Mouse (Mus musculus): ENCODE data around the gene Trim80.
A peak's percentile ranks its signal among the peaks of the same experiment; 100 is the strongest.
"Not testable (repeated sequence)": the region's sequence is repeated elsewhere in the genome, so short reads cannot be mapped to it uniquely, and the experiment has no call there.

Gene Trim80

DNA sequence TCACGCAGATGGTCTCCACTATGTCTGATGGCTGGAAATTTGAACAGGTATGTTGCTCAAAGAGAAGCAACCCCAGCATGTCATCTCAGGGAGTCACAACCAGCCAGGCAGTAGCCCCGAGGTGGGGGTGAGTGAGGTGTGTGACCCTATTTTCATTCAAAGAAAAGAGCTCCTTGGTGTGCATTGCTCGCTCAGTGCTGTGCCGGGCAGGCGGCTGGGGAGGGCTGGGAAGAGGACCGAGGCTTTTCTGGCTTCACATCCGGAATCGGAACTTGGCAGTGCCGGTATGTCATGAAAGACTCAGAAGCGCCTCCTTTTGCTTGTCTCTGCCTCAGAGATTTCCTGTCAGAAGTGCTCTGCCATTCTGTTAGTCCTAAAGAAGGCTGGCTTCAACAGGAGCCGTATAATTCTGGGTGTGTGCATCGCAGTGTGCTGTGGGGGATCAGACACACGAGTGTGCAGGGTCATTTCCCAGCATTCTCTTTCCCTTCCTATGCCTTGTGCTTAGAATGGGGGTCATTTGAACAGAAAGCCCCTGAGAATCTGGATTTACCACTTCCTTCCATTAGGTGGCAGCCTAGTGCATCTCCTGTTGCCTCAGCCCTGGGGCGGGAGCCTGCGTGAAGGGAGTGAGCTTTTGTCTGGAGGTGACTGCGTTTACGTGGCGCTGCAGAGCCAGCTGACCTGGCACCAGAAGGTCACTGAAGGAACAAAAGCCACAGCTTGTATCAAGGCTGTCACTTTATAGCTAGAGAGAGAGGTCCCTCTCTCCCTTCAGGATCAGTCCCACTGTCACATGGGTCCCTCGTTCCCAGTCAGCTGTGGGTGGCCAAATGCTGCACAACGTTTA is 12.6 kb upstream of the Trim80 start:
- peak in 1 of 2 experiments; percentile 51 for DNase-seq (ENCODE audit: low spot score in 2 of 2)

DNA sequence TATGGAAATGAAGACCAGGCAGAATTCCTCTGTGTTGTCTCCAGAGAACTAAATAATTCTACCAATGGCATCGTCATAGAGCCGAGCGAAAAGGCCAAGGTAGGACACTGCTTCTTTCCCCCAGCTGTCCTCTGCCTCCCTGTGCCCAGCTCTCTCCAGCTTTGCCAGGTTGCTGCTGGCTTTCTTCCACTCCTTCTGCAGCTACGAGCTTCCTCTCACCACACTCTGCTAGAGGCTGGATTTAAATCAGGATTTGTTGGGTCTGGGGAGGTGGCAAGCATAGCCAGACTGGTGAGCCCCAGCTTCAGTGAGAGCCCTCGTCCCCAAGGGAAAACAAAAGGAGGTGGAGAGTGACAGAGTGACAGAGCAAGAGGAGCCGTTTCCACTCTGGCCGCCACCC is 11.0 kb upstream of the Trim80 start:
- DNase-seq (ENCODE audit: low spot score in 2 of 2) = no peak

DNA sequence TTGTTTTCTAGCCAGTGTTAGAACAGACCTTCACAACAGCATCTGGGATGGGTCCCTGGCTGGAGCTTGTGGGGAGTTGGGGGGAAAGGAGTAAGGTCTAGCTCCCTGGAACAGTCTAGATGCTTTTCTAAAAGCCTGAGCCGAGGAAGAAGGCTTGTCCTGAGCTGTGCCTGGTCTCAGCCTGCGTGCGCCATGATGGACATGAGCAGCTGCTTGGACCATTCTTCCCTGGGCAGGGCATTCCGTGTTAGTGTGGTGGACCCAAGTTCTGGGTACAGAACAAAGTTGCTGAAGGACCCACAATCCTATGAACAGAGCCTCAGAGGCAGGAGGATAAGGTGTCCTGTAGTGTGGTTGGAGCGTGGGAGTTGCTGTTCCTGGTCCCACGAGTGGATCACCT is 9.8 kb upstream of the Trim80 start:
- DNase-seq (ENCODE audit: low spot score in 2 of 2) = no peak

DNA sequence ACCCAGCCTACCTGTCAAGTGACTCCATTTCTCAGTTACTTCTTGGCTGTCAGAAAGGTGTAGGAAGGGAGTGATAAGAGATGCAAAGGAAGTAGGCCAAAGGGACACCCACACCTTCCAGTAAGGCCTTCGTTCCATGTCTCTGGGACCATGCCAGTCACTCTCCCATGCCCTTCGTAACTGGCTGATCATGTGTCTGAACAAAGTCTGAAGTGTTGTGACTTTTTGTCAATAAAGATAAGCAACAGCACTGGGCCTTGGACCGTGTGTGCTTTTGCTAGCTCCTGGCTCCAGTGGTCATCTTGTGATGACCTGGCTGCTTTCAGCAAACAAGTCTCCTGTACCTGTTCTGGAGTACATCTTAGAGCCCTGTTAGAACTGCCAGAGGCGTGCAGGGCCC is 7.5 kb upstream of the Trim80 start:
- DNase-seq (ENCODE audit: low spot score in 2 of 2) = no peak

DNA sequence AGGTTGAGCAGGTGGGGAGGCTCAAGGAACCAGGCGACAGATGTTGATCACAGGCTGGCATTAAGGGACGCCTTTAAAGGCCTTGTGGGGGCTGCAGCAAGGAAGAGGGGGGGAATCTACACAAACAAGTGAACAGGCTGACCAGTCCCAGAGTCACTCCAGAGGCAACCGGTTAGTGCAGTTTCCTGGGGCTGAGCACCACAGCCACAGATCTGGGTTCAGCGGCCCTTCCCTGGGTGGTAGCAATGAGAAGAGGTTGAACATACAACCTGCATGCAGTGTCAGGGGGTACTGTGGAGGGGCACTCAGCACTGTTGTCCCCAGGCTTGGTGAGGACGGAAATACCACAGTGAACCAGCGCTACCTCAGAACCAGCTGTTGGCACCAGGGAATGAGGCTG is 7.0 kb upstream of the Trim80 start:
- no peak for DNase-seq (ENCODE audit: low spot score in 2 of 2)

GRCm38 (mm10) chr11:115435596-115436337 is 4.6 kb upstream of the Trim80 start:
- DNase-seq (ENCODE audit: low spot score in 2 of 2) = no peak

GRCm38 (mm10) chr11:115437571-115438122 is 2.7 kb upstream of the Trim80 start:
- DNase-seq (ENCODE audit: low spot score in 2 of 2) = no peak

- no peak for DNase-seq (ENCODE audit: low spot score in 2 of 2)
Observed at GRCm38 (mm10) chr11:115439326-115439725, 1.0 kb upstream of the Trim80 start.

- no peak for DNase-seq (ENCODE audit: low spot score in 2 of 2)
Observed at GRCm38 (mm10) chr11:115441417-115441816, 1.1 kb downstream of the Trim80 start.

GRCm38 (mm10) chr11:115446906-115447305 is 6.6 kb downstream of the Trim80 start:
- DNase-seq (ENCODE audit: low spot score in 2 of 2) = no peak

- DNase-seq (ENCODE audit: low spot score in 2 of 2) = no peak
Observed at GRCm38 (mm10) chr11:115447321-115447885, 7.1 kb downstream of the Trim80 start.

DNA sequence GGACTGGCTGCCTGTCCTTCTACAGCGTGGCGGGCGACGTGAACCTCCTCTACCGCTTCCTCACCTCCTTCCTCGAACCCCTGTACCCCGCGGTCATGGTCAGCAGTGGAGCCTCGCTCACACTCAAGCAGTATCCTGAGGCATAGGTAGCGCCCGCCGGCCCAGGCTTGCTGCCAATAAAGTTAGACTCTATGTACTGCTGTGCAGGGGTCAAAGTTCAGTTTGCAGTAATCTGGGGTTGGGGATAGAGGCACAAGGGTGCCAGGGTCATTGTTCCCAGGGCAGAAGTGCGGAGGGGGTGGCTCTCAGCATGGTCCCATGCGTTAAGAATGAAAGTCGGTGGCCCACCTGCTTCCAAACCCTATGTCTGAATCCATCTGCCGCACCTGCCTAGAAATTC is 7.7 kb downstream of the Trim80 start:
- DNase-seq (ENCODE audit: low spot score in 2 of 2) = no peak

- no peak for DNase-seq (ENCODE audit: low spot score in 2 of 2)
Observed at GRCm38 (mm10) chr11:115448998-115449397, 8.7 kb downstream of the Trim80 start.

DNA sequence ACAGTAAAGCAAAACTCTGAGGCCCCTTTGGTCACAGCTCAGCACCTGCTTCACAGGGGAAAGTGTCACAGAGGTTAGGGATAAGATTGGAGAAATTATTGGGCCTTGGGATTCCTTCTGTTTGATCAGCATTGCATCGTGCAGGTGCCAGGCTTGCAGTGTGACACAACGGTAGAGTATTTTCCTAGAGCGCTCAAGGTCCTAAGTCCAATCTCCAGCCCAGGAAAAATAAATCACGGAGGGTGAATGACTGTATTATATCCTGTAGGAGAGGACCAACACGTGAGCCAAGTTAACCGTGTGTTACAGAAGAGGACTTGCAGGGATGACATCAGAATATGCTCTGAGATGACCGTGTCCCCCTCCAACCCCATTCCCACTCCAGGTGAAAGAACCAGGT is 9.8 kb downstream of the Trim80 start:
- no peak for DNase-seq (ENCODE audit: low spot score in 2 of 2)

- no peak for DNase-seq (ENCODE audit: low spot score in 2 of 2)
Observed at GRCm38 (mm10) chr11:115451781-115452241, 11.5 kb downstream of the Trim80 start.

DNA sequence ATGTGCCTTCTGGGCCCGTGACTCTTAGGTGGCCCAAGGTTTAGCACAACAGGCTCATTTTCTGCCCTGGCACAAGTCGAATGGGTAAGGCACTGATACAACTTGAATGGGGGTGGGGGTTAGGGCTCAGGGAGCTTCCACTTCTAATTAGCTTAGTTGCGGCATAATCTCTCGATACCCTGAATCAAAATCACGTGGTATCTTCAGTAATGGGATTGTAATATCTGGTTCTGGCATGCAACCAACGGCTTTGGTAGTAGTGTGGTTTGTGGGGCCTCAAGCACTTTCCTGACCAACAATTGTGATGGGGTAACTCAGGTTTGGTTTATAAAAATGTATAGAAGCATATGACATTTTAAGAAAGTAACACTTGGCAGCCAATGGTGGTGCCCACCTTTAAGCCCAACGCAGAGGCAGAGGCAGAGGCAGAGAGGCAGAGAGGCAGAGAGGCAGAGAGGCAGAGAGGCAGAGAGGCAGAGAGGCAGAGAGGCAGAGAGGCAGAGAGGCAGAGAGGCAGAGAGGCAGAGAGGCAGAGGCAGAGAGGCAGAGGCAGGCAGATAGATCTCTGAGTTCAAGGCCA is 12.0 kb downstream of the Trim80 start:
- no peak for DNase-seq (ENCODE audit: low spot score in 2 of 2)

- DNase-seq (ENCODE audit: low spot score in 2 of 2) = no peak
Observed at GRCm38 (mm10) chr11:115453306-115453705, 13.0 kb downstream of the Trim80 start.

DNA sequence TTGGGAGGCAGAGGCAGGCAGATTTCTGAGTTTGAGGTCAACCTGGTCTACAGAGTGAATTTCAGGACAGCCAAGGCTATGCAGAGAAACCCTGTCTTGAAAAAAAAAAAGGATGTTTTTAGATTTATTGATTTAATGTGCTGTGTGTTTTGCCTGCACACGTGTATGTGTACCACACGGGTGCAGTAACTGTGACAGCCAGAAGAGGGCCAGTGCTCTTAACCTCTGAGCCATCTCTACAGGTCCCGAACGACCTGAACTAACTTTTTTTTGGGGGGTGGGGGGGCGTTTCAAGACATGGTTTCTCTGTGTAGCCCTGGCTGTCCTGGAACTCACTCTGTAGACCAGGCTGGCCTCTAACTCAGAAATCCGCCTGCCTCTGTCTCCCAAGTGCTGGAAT is 14.5 kb downstream of the Trim80 start:
- DNase-seq (ENCODE audit: low spot score in 2 of 2) = not testable (repeated sequence)

DNA sequence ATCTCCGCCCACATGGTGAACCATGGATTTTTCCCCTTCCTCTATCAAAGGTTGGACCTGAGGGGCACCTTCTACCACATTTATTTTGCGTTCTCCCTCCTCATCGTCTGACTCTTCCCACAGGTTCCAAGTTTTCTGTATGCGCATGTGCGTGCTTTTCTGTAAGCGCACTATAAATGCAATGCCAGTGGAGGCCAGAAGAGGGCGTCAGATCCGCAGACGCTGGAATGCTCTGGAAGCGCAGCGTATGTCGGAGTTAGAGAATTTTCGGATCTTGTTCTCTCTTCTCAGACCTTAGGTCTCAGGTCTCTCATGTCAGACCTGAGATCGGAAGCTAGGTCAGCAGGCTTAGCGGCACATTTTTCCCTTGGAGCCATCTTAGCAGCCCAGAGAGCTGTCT is 15.3 kb downstream of the Trim80 start:
- no peak for DNase-seq (ENCODE audit: low spot score in 2 of 2)

- no peak for DNase-seq (ENCODE audit: low spot score in 2 of 2)
Observed at GRCm38 (mm10) chr11:115456182-115456581, 15.8 kb downstream of the Trim80 start.

- DNase-seq (ENCODE audit: low spot score in 2 of 2) = no peak
Observed at GRCm38 (mm10) chr11:115457405-115457804, 17.1 kb downstream of the Trim80 start.

GRCm38 (mm10) chr11:115460976-115461375 is 20.6 kb downstream of the Trim80 start:
- no peak for DNase-seq (ENCODE audit: low spot score in 2 of 2)
